Mouse (Mus musculus): ENCODE measurements around the gene Slk. TPM values are rescaled to one million over a fixed set of nuclear protein-coding genes. Genes with fewer than 3 reads are reported as not detected.
A peak's percentile ranks its signal among the peaks of the same experiment; 100 is the strongest.
"Not testable (repeated sequence)": the region's sequence is repeated elsewhere in the genome, so short reads cannot be mapped to it uniquely, and the experiment has no call there.

Slk gene
- polyA plus RNA-seq, 1 experiment from 2014 or later: 4.6 TPM

DNA sequence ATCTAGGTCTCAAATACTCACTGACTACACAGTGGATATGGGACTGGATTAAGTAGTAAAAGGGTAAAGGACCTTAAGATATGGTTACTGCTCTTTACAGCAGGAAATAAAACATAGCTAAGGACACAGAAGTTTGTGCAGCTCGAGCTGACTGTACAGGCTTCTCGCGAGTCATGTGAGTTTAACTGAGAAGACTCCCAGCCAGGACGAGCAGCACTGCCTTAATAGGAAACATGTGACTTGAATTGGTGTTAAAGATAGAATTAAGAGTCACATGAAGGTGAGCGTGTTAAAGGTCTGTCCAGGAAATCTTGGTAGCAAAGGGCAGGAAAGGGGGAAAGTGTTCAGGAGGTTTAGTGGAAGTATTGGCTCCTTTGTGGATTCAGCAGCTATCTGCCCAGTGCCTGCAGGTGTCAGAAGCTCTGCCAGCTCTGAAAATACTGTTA is 17.5 kb upstream of the Slk start:
- H3K9ac ChIP-seq (ENCODE audit: low read depth, low read length): no peak overlapping the region
- no peak overlapping the region for H3K4me2 ChIP-seq (ENCODE audit: low read depth, low read length)
- H3K27me3 ChIP-seq (ENCODE audit: control insufficient read depth, insufficient read depth, low read depth, low read length): no peaks in the 10 kb centered on the region
- H3K9me3 ChIP-seq (replicated peaks; ENCODE audit: control insufficient read depth, low read length): no peaks in the 10 kb centered on the region
- peaks cover 10% of the 10 kb centered on the region for H3K4me1 ChIP-seq (ENCODE audit: control insufficient read depth, low read depth, low read length)
- ATAC-seq (ENCODE audit: low read depth): no peak
- no peak overlapping the region for H3K4me3 ChIP-seq (ENCODE audit: low read depth, low read length)
- WGBS (ENCODE audit: insufficient replicate concordance): 56% methylated on average over 5 of the region's 5 CpGs
- H3K36me3 ChIP-seq (ENCODE audit: control insufficient read depth, insufficient read depth): no peaks in the 10 kb centered on the region
- no peak overlapping the region for H3K27ac ChIP-seq (ENCODE audit: low read length)

DNA sequence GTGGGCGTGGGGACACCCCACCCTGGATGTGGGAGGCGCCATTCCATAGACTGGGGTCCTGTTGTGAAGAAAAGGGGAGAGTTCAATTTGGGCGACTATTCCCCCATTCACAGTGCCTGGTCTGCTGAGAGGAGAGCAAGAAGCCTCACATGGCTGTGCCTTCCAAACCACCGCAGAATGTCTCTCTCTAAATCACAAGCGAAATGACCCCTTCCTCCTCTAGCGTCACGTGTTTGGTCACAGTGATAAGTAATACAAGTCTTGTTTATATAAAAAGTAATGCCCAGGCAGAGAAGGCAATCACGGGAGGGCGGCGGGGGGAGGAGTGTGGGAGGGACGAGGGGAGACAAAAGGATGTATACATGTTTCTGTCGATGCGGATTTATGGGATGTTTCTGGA is 15.8 kb upstream of the Slk start:
- Histone ChIP-seq H3K4me3 (ENCODE audit: low read depth, low read length) (no peak overlapping the region), H3K4me1 (ENCODE audit: control insufficient read depth, low read depth, low read length) (peaks cover 10% of the 10 kb centered on the region), H3K4me2 (ENCODE audit: low read depth, low read length) (no peak overlapping the region), H3K36me3 (ENCODE audit: control insufficient read depth, insufficient read depth) (no peaks in the 10 kb centered on the region), H3K27ac (ENCODE audit: low read length) (no peak overlapping the region), H3K9ac (ENCODE audit: low read depth, low read length) (no peak overlapping the region), H3K27me3 (ENCODE audit: control insufficient read depth, insufficient read depth, low read depth, low read length) (no peaks in the 10 kb centered on the region), H3K9me3 (replicated peaks; ENCODE audit: control insufficient read depth, low read length) (no peaks in the 10 kb centered on the region)
- no peak for ATAC-seq (ENCODE audit: low read depth)
- WGBS (ENCODE audit: insufficient replicate concordance): 49% methylated on average over 13 of the region's 13 CpGs

DNA sequence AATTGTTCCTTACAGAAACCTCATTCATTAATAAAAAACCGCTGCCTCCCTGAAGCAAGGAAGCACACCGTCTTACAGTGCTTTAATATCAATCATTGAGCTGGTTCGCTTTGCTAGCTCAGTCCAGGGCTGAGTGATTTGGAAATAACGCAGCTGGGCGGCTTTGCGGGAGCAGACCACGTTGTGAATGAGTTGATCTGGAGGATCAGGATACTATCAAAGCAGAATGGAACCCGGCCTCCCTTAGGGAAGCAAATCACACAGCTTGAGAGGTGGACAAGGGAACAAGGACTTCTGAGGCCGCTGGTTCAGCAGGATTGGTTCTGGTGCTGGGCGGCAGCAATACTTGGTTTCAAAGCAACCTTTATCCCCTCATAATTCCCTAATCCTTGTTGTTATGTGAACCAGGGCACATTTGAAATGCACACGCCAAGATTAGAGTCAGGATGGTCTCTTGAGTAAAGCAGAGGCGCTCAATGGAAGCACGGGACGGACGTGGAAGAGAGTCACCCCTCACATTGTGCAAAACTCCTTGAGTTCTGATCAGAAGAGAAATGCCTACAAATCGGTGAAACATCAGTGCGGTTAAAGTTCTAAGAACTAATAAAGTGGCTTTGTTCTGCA is 14.3 kb upstream of the Slk start:
- Histone ChIP-seq H3K9me3 (replicated peaks; ENCODE audit: control insufficient read depth, low read length) (no peaks in the 10 kb centered on the region), H3K27me3 (ENCODE audit: control insufficient read depth, insufficient read depth, low read depth, low read length) (no peaks in the 10 kb centered on the region), H3K9ac (ENCODE audit: low read depth, low read length) (no peak overlapping the region), H3K4me2 (ENCODE audit: low read depth, low read length) (no peak overlapping the region), H3K4me3 (ENCODE audit: low read depth, low read length) (no peak overlapping the region), H3K4me1 (ENCODE audit: control insufficient read depth, low read depth, low read length) (peaks cover 9% of the 10 kb centered on the region), H3K36me3 (ENCODE audit: control insufficient read depth, insufficient read depth) (no peaks in the 10 kb centered on the region), H3K27ac (ENCODE audit: low read length) (no peak overlapping the region)
- no peak for ATAC-seq (ENCODE audit: low read depth)
- 76% methylated on average over 17 of the region's 17 CpGs for WGBS (ENCODE audit: insufficient replicate concordance)

DNA sequence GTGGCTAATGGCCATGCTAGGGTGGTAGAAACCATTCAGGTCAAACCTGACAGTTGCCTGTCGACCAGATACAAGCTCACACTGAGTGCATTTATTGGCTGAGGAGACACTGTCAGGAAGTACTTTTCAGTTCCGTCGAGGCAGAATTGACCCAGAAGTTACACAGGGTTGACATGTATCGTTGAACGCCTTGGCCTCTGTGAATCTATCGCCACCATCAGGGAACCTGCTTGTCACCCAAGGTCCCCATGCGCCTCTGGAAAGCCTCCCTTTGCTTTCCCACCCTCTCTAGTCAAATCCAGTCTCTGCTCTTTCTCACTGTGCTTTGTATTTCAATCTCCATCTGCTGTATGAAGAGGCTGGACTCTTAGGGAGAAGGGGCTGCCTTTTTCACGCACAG is 13.5 kb upstream of the Slk start:
- Histone ChIP-seq H3K4me1 (ENCODE audit: control insufficient read depth, low read depth, low read length) (peaks cover under 1% of the 10 kb centered on the region; the same call in 1 of the 2 replicates), H3K36me3 (ENCODE audit: control insufficient read depth, insufficient read depth) (no peaks in the 10 kb centered on the region), H3K27me3 (ENCODE audit: control insufficient read depth, insufficient read depth, low read depth, low read length) (no peaks in the 10 kb centered on the region), H3K9ac (ENCODE audit: low read depth, low read length) (no peak overlapping the region), H3K9me3 (replicated peaks; ENCODE audit: control insufficient read depth, low read length) (no peaks in the 10 kb centered on the region), H3K27ac (ENCODE audit: low read length) (no peak overlapping the region), H3K4me2 (ENCODE audit: low read depth, low read length) (no peak overlapping the region), H3K4me3 (ENCODE audit: low read depth, low read length) (no peak overlapping the region)
- WGBS (ENCODE audit: insufficient replicate concordance): 65% methylated on average over 8 of the region's 8 CpGs
- ATAC-seq (ENCODE audit: low read depth): no peak

DNA sequence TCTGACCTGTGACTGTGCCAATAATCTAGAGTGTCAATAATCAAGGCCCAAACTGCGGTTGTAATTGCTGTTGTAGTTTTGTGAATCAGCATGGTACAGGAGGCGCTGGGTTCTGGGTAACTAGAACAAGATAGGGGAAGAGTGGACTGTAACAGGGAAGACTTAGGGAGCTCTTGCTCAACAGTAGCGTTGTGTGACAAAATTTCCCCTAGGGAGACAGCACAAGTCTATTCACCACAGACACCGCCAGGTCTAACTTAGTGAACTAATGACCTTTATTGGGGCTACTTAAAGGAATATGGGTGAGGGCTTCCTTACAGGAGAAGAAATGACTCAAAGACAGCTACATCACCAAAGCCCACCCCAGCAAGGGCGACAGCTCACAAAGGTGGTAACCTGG is 9.4 kb upstream of the Slk start:
- no peak for ATAC-seq (ENCODE audit: low read depth)
- no peaks in the 10 kb centered on the region for H3K36me3 ChIP-seq (ENCODE audit: control insufficient read depth, insufficient read depth)

DNA sequence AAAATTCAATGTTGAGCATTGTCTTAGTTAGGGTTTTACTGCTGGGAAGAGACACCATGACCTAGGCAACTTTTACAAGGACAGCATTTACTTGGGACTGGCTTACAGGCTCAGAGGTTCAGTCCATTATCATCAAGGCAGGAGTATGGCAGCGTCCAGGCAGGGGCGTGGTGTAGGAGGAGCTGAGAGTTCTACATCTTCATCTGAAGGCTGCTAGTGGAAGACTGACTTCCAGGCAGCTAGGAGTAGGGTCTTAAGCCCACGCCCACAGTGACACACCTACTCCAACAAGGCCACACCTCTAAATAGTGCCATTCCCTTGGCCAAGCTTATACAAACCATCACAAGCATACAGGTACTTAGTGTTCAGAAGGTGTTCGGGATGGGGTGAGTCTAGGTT is 7.5 kb upstream of the Slk start:
- H3K9me3 ChIP-seq (replicated peaks; ENCODE audit: control insufficient read depth, low read length); ATAC-seq (ENCODE audit: low read depth); H3K4me3 ChIP-seq (ENCODE audit: low read depth, low read length); H3K4me2 ChIP-seq (ENCODE audit: low read depth, low read length); H3K9ac ChIP-seq (ENCODE audit: low read depth, low read length); H3K4me1 ChIP-seq (ENCODE audit: control insufficient read depth, low read depth, low read length); H3K27me3 ChIP-seq (ENCODE audit: control insufficient read depth, insufficient read depth, low read depth, low read length); H3K36me3 ChIP-seq (ENCODE audit: control insufficient read depth, insufficient read depth); H3K27ac ChIP-seq (ENCODE audit: low read length): not testable (repeated sequence)
- WGBS (ENCODE audit: insufficient replicate concordance): 37% methylated on average over 4 of the region's 4 CpGs

More for the DNA sequence above, 9.4 kb upstream of the Slk start:
- Histone ChIP-seq H3K27ac (ENCODE audit: low read length) (no peak overlapping the region), H3K4me1 (ENCODE audit: control insufficient read depth, low read depth, low read length) (no peaks in the 10 kb centered on the region), H3K4me3 (ENCODE audit: low read depth, low read length) (no peak overlapping the region), H3K4me2 (ENCODE audit: low read depth, low read length) (no peak overlapping the region), H3K9me3 (replicated peaks; ENCODE audit: control insufficient read depth, low read length) (no peaks in the 10 kb centered on the region), H3K27me3 (ENCODE audit: control insufficient read depth, insufficient read depth, low read depth, low read length) (no peaks in the 10 kb centered on the region), H3K9ac (ENCODE audit: low read depth, low read length) (no peak overlapping the region)
- WGBS (ENCODE audit: insufficient replicate concordance): 73% methylated on average over 5 of the region's 5 CpGs

DNA sequence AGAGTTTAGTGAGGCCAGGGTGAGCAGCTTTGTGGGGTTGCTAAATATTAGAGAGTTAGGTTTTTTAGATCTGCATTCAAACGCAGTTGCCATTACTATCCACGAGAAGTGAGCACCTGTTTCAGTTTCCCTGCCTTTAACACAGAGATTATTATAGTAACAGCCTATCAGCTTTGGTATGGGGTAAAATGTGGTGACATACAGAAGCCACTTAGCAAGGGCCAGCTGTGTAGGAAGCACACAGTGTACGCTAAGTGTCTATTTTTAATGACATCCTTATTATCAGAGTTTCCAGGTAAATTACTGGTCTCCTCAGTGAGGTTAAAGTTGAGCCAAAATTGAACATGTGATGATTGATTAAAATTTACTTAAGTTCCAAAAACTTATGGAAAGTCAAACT is 5.8 kb upstream of the Slk start:
- Histone ChIP-seq H3K9me3 (replicated peaks; ENCODE audit: control insufficient read depth, low read length) (no peaks in the 10 kb centered on the region), H3K27me3 (ENCODE audit: control insufficient read depth, insufficient read depth, low read depth, low read length) (no peaks in the 10 kb centered on the region), H3K9ac (ENCODE audit: low read depth, low read length) (no peak overlapping the region), H3K4me2 (ENCODE audit: low read depth, low read length) (no peak overlapping the region), H3K36me3 (ENCODE audit: control insufficient read depth, insufficient read depth) (no peaks in the 10 kb centered on the region), H3K4me1 (ENCODE audit: control insufficient read depth, low read depth, low read length) (peaks cover 5% of the 10 kb centered on the region), H3K27ac (ENCODE audit: low read length) (no peak overlapping the region), H3K4me3 (ENCODE audit: low read depth, low read length) (no peak overlapping the region)
- ATAC-seq (ENCODE audit: low read depth): no peak
- 59% methylated on average over 3 of the region's 3 CpGs for WGBS (ENCODE audit: insufficient replicate concordance)

DNA sequence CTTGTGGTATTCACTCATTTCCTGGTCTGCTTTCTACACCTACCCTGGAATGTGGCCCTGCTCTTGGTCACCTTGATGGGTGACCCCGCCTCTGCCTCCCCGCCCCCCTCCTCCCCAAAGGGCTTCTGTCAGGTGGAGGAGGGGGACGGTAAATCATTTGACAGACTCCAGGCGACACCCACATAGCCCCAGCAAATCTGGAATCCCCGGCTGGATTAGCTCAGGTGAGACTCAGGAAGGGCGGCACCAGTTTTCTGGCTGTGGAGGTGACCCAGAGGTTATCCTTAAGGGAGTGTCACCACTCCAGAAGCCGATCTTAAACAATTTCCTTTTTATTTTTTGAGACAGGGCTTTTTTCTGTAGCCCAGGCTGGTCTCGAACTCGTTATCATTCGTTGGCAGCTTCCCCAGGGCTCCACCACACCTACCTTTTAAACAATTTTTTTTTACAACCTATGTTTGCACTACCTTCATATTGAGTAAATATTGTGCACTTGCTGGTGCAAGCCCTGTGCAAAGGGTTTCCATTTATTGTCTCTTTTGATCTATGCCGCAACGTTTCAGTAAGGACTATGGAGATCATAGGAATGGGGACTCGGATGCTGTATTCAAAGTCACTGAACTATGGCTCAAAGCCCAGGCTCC is 775 bp upstream of the Slk start:
- peak overlapping the region; percentile 94 for H3K27ac ChIP-seq (ENCODE audit: low read length)
- no peaks in the 10 kb centered on the region for H3K27me3 ChIP-seq (ENCODE audit: control insufficient read depth, insufficient read depth, low read depth, low read length)
- peak overlapping the region; percentile 91 for H3K4me3 ChIP-seq (ENCODE audit: low read depth, low read length)
- H3K9ac ChIP-seq (ENCODE audit: low read depth, low read length): peak overlapping the region; percentile 71
- peak overlapping the region; percentile 85 for H3K4me2 ChIP-seq (ENCODE audit: low read depth, low read length)
- no peak for ATAC-seq (ENCODE audit: low read depth)
- no peaks in the 10 kb centered on the region for H3K9me3 ChIP-seq (replicated peaks; ENCODE audit: control insufficient read depth, low read length)
- H3K4me1 ChIP-seq (ENCODE audit: control insufficient read depth, low read depth, low read length): peaks cover 18% of the 10 kb centered on the region
- 16% methylated on average over 13 of the region's 13 CpGs for WGBS (ENCODE audit: insufficient replicate concordance)
- no peaks in the 10 kb centered on the region for H3K36me3 ChIP-seq (ENCODE audit: control insufficient read depth, insufficient read depth)

DNA sequence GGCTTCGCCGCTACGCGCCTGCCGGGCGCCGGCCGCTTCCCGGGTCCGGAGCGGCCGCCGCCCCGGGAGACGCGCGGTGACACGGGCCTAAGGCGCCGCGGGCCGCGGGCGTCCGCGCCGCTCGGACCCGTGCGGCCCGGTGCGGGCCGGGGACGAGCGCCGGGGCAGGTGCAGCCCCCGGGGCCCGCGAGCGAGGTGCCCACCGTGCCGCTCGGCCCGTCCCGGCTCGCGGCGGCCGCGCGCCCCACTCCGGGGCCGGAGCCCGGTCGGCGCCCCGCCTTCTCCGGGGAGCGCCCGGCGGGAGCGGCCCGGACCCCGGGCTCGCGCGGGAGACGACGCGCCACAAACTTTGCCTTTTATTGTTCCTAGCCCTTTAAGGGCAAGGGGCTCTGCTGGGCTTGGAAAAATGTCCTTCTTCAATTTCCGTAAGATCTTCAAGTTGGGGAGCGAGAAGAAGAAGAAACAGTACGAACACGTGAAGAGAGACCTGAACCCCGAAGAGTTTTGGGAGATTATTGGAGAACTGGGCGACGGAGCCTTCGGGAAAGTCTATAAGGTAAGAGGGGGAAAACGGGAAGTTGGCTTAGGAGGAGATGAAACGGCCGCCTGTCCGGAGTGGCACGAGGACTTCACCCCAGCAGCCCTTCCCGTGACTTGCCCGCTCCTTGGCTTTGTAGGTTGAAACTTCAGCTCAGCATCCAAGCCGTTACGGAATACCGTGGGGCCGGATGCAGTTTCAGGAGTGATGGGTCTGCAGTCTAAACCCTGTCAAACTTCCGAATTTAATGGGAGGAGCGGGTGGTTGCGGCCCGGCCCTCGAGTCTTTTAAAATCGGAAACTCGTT is 532 bp downstream of the Slk start:
- H3K36me3 ChIP-seq (ENCODE audit: control insufficient read depth, insufficient read depth): no peaks in the 10 kb centered on the region
- no peaks in the 10 kb centered on the region for H3K9me3 ChIP-seq (replicated peaks; ENCODE audit: control insufficient read depth, low read length)
- peak; percentile 73 for ATAC-seq (ENCODE audit: low read depth)
- under 1% methylated on average over 94 of the region's 96 CpGs for whole genome bisulfite sequencing (ENCODE audit: insufficient replicate concordance)
- H3K4me1 ChIP-seq (ENCODE audit: control insufficient read depth, low read depth, low read length): peaks cover 18% of the 10 kb centered on the region
- peak overlapping the region; percentile 95 for H3K9ac ChIP-seq (ENCODE audit: low read depth, low read length)
- peak overlapping the region; percentile 85 for H3K4me2 ChIP-seq (ENCODE audit: low read depth, low read length)
- H3K27ac ChIP-seq (ENCODE audit: low read length): peak overlapping the region; percentile 94
- H3K27me3 ChIP-seq (ENCODE audit: control insufficient read depth, insufficient read depth, low read depth, low read length): no peaks in the 10 kb centered on the region
- H3K4me3 ChIP-seq (ENCODE audit: low read depth, low read length): peak overlapping the region; percentile 91
